Comparison of ENCODE assay signal across 8 mouse cellular contexts in genomic region chr14:27237522-27238187, GRCm38 (mm10).
DNase-seq lines count a peak whose midpoint lies in the region; ATAC-seq and TF ChIP-seq lines count a peak whose summit lies in the region.

No protein-coding gene starts in this region.

- H3K9ac ChIP-seq in kidney, postnatal 0 days (ENCODE audit: low read depth, low read length): 0 out of 2 replicates have a peak overlapping the region, but pooled peaks have one; percentile 38
- H3K9ac ChIP-seq in stomach, embryonic 16.5 days (ENCODE audit: low read length): no peak overlapping the region

- no peaks in the 10 kb centered on the region for H3K27me3 ChIP-seq in cerebellum, adult 2 months (ENCODE audit: control insufficient read depth, insufficient read depth, low read length)
- no peaks in the 10 kb centered on the region for H3K27me3 ChIP-seq in heart, embryonic 10.5 days (ENCODE audit: insufficient read depth, poor library complexity, severe bottlenecking)
- no peaks in the 10 kb centered on the region for H3K27me3 ChIP-seq in kidney, postnatal 0 days (ENCODE audit: insufficient read depth, low read length)
- no peaks in the 10 kb centered on the region for H3K27me3 ChIP-seq in stomach, embryonic 16.5 days (ENCODE audit: control insufficient read depth, insufficient read depth, low read length)

- H3K36me3 ChIP-seq in heart, embryonic 10.5 days: no peaks in the 10 kb centered on the region
- no peaks in the 10 kb centered on the region for H3K36me3 ChIP-seq in kidney, postnatal 0 days (ENCODE audit: insufficient read depth, low read length)
- no peaks in the 10 kb centered on the region for H3K36me3 ChIP-seq in stomach, embryonic 16.5 days (ENCODE audit: control insufficient read depth, insufficient read depth, low read length)

- peak; percentile 58; the same call in 1 of the 2 replicates for TF ChIP-seq POLR2A in cerebellum, adult 2 months (IDR thresholded peaks at IDR 0.05; ENCODE audit: borderline replicate concordance, insufficient read depth, low read length)

- peak; percentile 72; the same call in 1 of the 2 replicates for ATAC-seq in kidney, postnatal 0 days (replicated peaks; ENCODE audit: low FRiP score, low read depth)
- 0 out of 2 replicates have a peak, but pooled peaks have one; percentile 63 for ATAC-seq in stomach, embryonic 16.5 days (ENCODE audit: insufficient read depth, low FRiP score)

- no peak for TF ChIP-seq CTCF in cerebellum, adult 2 months (IDR thresholded peaks at IDR 0.05; ENCODE audit: borderline replicate concordance, insufficient read depth, low read depth, low read length)
- TF ChIP-seq CTCF in kidney, postnatal 0 days (IDR thresholded peaks at IDR 0.05; ENCODE audit: low read depth): peak; percentile 41; the same call in 1 of the 2 replicates

- 16% methylated on average over 12 of the region's 12 CpGs for WGBS in cerebellum, adult 2 months
- WGBS in heart, embryonic 10.5 days: 28% methylated on average over 12 of the region's 12 CpGs
- WGBS in kidney, postnatal 0 days: 20% methylated on average over 12 of the region's 12 CpGs
- WGBS in stomach, embryonic 16.5 days: 36% methylated on average over 12 of the region's 12 CpGs

- H3K4me1 ChIP-seq in cerebellum, adult 2 months (ENCODE audit: control insufficient read depth, insufficient read depth, low read length): peaks cover 12% of the 10 kb centered on the region; the same call in 1 of the 2 replicates
- H3K4me1 ChIP-seq in heart, embryonic 10.5 days: peaks cover 50% of the 10 kb centered on the region
- peaks cover 14% of the 10 kb centered on the region; the same call in 1 of the 2 replicates for H3K4me1 ChIP-seq in kidney, postnatal 0 days (replicated peaks; ENCODE audit: insufficient read depth, low read length)
- H3K4me1 ChIP-seq in stomach, embryonic 16.5 days (ENCODE audit: control insufficient read depth, insufficient read depth, low read length): peaks cover 3% of the 10 kb centered on the region; the same call in 1 of the 2 replicates

- no peaks in the 10 kb centered on the region for H3K9me3 ChIP-seq in heart, embryonic 10.5 days
- H3K9me3 ChIP-seq in kidney, postnatal 0 days (replicated peaks; ENCODE audit: low read length): no peaks in the 10 kb centered on the region
- H3K9me3 ChIP-seq in stomach, embryonic 16.5 days (replicated peaks; ENCODE audit: control insufficient read depth, low read length): no peaks in the 10 kb centered on the region

- peak overlapping the region; percentile 80 for H3K27ac ChIP-seq in cerebellum, adult 2 months (ENCODE audit: insufficient read depth, low read length)
- peak overlapping the region; percentile 76 for H3K27ac ChIP-seq in heart, embryonic 10.5 days
- peak overlapping the region; percentile 63; the same call in 1 of the 2 replicates for H3K27ac ChIP-seq in kidney, postnatal 0 days
- H3K27ac ChIP-seq in stomach, embryonic 16.5 days (ENCODE audit: low read length): peak overlapping the region; percentile 54; the same call in 1 of the 2 replicates

- peak overlapping the region; percentile 67 for H3K4me3 ChIP-seq in cerebellum, adult 2 months (replicated peaks; ENCODE audit: insufficient read depth, low read depth, low read length)
- peak overlapping the region; percentile 37 for H3K4me3 ChIP-seq in heart, embryonic 10.5 days
- H3K4me3 ChIP-seq in kidney, postnatal 0 days (replicated peaks; ENCODE audit: low read depth, low read length): peak overlapping the region; percentile 20; the same call in 1 of the 2 replicates
- no peak overlapping the region for H3K4me3 ChIP-seq in stomach, embryonic 16.5 days (replicated peaks; ENCODE audit: low read length)

- H3K4me2 ChIP-seq in kidney, postnatal 0 days (ENCODE audit: low read length): peak overlapping the region; percentile 45
- H3K4me2 ChIP-seq in stomach, embryonic 16.5 days (ENCODE audit: low read depth, low read length): peak overlapping the region; percentile 14; the same call in 1 of the 2 replicates

- peak; percentile 36 for DNase-seq in ZHBTc4 (ENCODE audit: low read depth, low spot score)
- DNase-seq in cerebellum, adult 2 months: peak; percentile 71 to 84
- peak; percentile 89 for DNase-seq in heart, embryonic 10.5 days (ENCODE audit: low spot score)
- peak; percentile 88 for DNase-seq in kidney, postnatal 0 days (ENCODE audit: low spot score)
- DNase-seq in lung, postnatal 25 days (ENCODE audit: low spot score): peak; percentile 83
- DNase-seq in urinary bladder, postnatal 4 days (ENCODE audit: low spot score in 2 of 2): no peak
- no peak for DNase-seq in left cerebral cortex, adult 18-20 months (ENCODE audit: low spot score in 2 of 2)

Comparison
In these comparisons a context has a peak if more than half of its experiments do, and no peak if none do; other contexts are left out.
1. DNase-seq: peak in ZHBTc4 (single experiment), cerebellum, adult 2 months (2 of 2), heart, embryonic 10.5 days (single experiment), kidney, postnatal 0 days (single experiment) and lung, postnatal 25 days (single experiment); none in urinary bladder, postnatal 4 days (0 of 2) and left cerebral cortex, adult 18-20 months (0 of 2).
2. Peak in every context shown above with its lines, with median percentiles within 50 percentile points of each other: H3K27ac ChIP-seq.